In the genomic region with DNA sequence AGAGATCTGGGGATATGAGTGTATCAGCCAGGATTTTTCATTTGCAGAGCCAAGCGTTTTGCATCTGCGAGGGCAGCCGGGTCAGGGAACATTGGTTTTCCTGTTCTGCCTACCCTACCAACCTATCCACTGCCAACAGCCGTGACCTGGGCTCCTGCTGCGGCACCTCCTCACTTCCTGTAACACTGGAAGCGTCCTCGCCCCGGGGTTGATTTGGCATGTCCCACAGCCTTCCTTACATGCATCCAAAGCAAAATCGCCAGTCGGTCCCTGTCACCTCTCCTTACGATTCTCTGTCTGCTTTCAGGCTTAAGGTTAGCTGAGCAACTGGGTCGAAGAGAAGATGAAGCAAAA, we compare ENCODE assay signal across 10 mouse cellular contexts.
DNase-seq lines count a peak whose midpoint lies in the region; ATAC-seq and TF ChIP-seq lines count a peak whose summit lies in the region.
"Had no signal": no experiment of that assay in that cellular context is flagged by ENCODE, and none has a peak within 500 bp of the region (broad histone marks: within the 10 kb centered on the region; RNA-seq: fewer than 3 reads in every experiment).

No protein-coding gene starts in this region.

- no peak for TF ChIP-seq EP300 in heart, adult 2 months (IDR thresholded peaks at IDR 0.05; ENCODE audit: insufficient read depth, low read depth, low read length)

- ATAC-seq in neural tube, embryonic 11.5 days (ENCODE audit: insufficient read depth, low FRiP score, low TSS enrichment), result no peak
- no peak for ATAC-seq in erythroid progenitor cell, adult 5-6 weeks (replicated peaks; ENCODE audit: low FRiP score, poor library complexity, severe bottlenecking)

- H3K27ac ChIP-seq in heart, adult 2 months, result peak overlapping the region; percentile 20; the same call in 1 of the 2 replicates
- peak overlapping the region; percentile 54 for H3K27ac ChIP-seq in neural tube, embryonic 11.5 days (ENCODE audit: low read depth, low read length)
- H3K27ac ChIP-seq in cerebellum, adult 2 months (ENCODE audit: insufficient read depth, low read length), result no peak overlapping the region

- WGBS in heart, adult 2 months, result 49% methylated on average over 12 of the region's 12 CpGs
- WGBS in neural tube, embryonic 11.5 days, result 67% methylated on average over 12 of the region's 12 CpGs
- WGBS in cerebellum, adult 2 months, result 68% methylated on average over 12 of the region's 12 CpGs

- no peak for DNase-seq in heart, adult 2 months
- DNase-seq in heart, postnatal 14 days, result no peak
- DNase-seq in neural tube, embryonic 11.5 days (ENCODE audit: low spot score), result no peak
- no peak for DNase-seq in neural tube, embryonic 10.5 days (ENCODE audit: extremely low spot score, low spot score)
- DNase-seq in lung, postnatal 36 days, result peak; percentile 23
- no peak for DNase-seq in urinary bladder, postnatal 25 days (ENCODE audit: low spot score)
- DNase-seq in cerebellum, adult 2 months, result no peak
- DNase-seq: cerebellum, adult 11-12 months; thymus, postnatal 14 days had no signal

- no peak overlapping the region for H3K4me2 ChIP-seq in neural tube, embryonic 11.5 days (ENCODE audit: low read depth)

- no peak overlapping the region for H3K9ac ChIP-seq in heart, adult 2 months (ENCODE audit: low read depth, low read length)
- 0 out of 2 replicates have a peak overlapping the region, but pooled peaks have one; percentile 3 for H3K9ac ChIP-seq in neural tube, embryonic 11.5 days (ENCODE audit: low read length)

- intact Hi-C loops in heart, adult 2 months (cut with DNase I), result no loop called here
- intact Hi-C loops in heart, postnatal 14 days (cut with DNase I), result loop anchor here (2.0 kb wide), 1 partner anchor 28 kb away; no protein-coding TSS in a partner anchor

- H3K36me3 ChIP-seq in heart, adult 2 months (ENCODE audit: control insufficient read depth, insufficient read depth, low read length), result peaks cover 3% of the 10 kb centered on the region; the same call in 1 of the 2 replicates
- no peaks in the 10 kb centered on the region; the same call in 1 of the 2 replicates for H3K36me3 ChIP-seq in neural tube, embryonic 11.5 days (ENCODE audit: control insufficient read depth, insufficient read depth, low read length)

- no peaks in the 10 kb centered on the region for H3K27me3 ChIP-seq in heart, adult 2 months (ENCODE audit: control insufficient read depth, insufficient read depth, low read length)
- H3K27me3 ChIP-seq in neural tube, embryonic 11.5 days (ENCODE audit: control insufficient read depth, insufficient read depth, low read length), result no peaks in the 10 kb centered on the region
- no peaks in the 10 kb centered on the region for H3K27me3 ChIP-seq in cerebellum, adult 2 months (ENCODE audit: control insufficient read depth, insufficient read depth, low read length)

- no peaks in the 10 kb centered on the region for H3K79me2 ChIP-seq in heart, adult 2 months (replicated peaks; ENCODE audit: control insufficient read depth, insufficient read depth, low read length)

- no peak for TF ChIP-seq POLR2A in heart, adult 2 months (IDR thresholded peaks at IDR 0.05; ENCODE audit: insufficient read depth, low read depth, low read length)
- no peak for TF ChIP-seq POLR2A in cerebellum, adult 2 months (IDR thresholded peaks at IDR 0.05; ENCODE audit: borderline replicate concordance, insufficient read depth, low read length)

- no peak overlapping the region for H3K4me3 ChIP-seq in heart, adult 2 months
- no peak overlapping the region for H3K4me3 ChIP-seq in neural tube, embryonic 11.5 days (ENCODE audit: low read depth, low read length)
- no peak overlapping the region for H3K4me3 ChIP-seq in cerebellum, adult 2 months (replicated peaks; ENCODE audit: insufficient read depth, low read depth, low read length)

- H3K9me3 ChIP-seq in neural tube, embryonic 11.5 days (ENCODE audit: control insufficient read depth, low read length), result no peaks in the 10 kb centered on the region

- H3K4me1 ChIP-seq in heart, adult 2 months (ENCODE audit: control insufficient read depth, insufficient read depth, low read length), result peaks cover 17% of the 10 kb centered on the region
- H3K4me1 ChIP-seq in neural tube, embryonic 11.5 days (ENCODE audit: control insufficient read depth, insufficient read depth, low read length), result peaks cover 67% of the 10 kb centered on the region
- H3K4me1 ChIP-seq in cerebellum, adult 2 months (ENCODE audit: control insufficient read depth, insufficient read depth, low read length), result peaks cover 33% of the 10 kb centered on the region

- no peak for TF ChIP-seq CTCF in heart, adult 2 months (IDR thresholded peaks at IDR 0.05)
- TF ChIP-seq CTCF in cerebellum, adult 2 months (IDR thresholded peaks at IDR 0.05; ENCODE audit: borderline replicate concordance, insufficient read depth, low read depth, low read length), result no peak
